Mouse (Mus musculus): Measurements from ENCODE around the gene Stk17b. TPM values are rescaled to one million over a fixed set of nuclear protein-coding genes. Genes with fewer than 3 reads are reported as not detected.

Stk17b gene
- polyA plus RNA-seq, 1 experiment from 2014 or later: 14.0 TPM

GRCm38 (mm10) chr1:53791343-53791742 is 6.3 kb upstream of the Stk17b start:
- no peak overlapping the region for H3K9ac ChIP-seq (replicated peaks)
- no peaks in the 10 kb centered on the region for H3K9me3 ChIP-seq (ENCODE audit: low read length)
- ATAC-seq (peak; percentile 81), DNase-seq (peak; percentile 43)
- no peaks in the 10 kb centered on the region for H3K27me3 ChIP-seq (ENCODE audit: insufficient read depth, low read length)
- no peaks in the 10 kb centered on the region for H3K36me3 ChIP-seq (replicated peaks; ENCODE audit: insufficient read depth, low read length)
- peak overlapping the region; percentile 46; the same call in 1 of the 2 replicates for H3K27ac ChIP-seq (ENCODE audit: low read depth)
- WGBS (ENCODE audit: insufficient replicate concordance): 45% methylated on average over 2 of the region's 2 CpGs
- H3K4me3 ChIP-seq (ENCODE audit: low read depth, low read length): no peak overlapping the region
- TF ChIP-seq EP300 (IDR thresholded peaks at IDR 0.05; ENCODE audit: low read depth): 0 out of 2 replicates have a peak, but pooled peaks have one; percentile 29
- TF ChIP-seq CTCF (IDR thresholded peaks at IDR 0.05; ENCODE audit: low read depth): no peak
- H3K4me2 ChIP-seq (ENCODE audit: low read depth, low read length): no peak overlapping the region
- H3K4me1 ChIP-seq (ENCODE audit: insufficient read depth): no peaks in the 10 kb centered on the region

GRCm38 (mm10) chr1:53784291-53784720 is 718 bp downstream of the Stk17b start:
- Histone ChIP-seq H3K9me3 (ENCODE audit: low read length) (no peaks in the 10 kb centered on the region), H3K4me1 (ENCODE audit: insufficient read depth) (peaks cover 3% of the 10 kb centered on the region; the same call in 1 of the 2 replicates), H3K9ac (replicated peaks) (peak overlapping the region; percentile 99), H3K36me3 (replicated peaks; ENCODE audit: insufficient read depth, low read length) (no peaks in the 10 kb centered on the region), H3K4me2 (ENCODE audit: low read depth, low read length) (peak overlapping the region; percentile 84), H3K27ac (ENCODE audit: low read depth) (peak overlapping the region; percentile 98), H3K4me3 (ENCODE audit: low read depth, low read length) (peak overlapping the region; percentile 99), H3K27me3 (ENCODE audit: insufficient read depth, low read length) (no peaks in the 10 kb centered on the region)
- ATAC-seq (peak; percentile 49), DNase-seq (no peak)
- TF ChIP-seq EP300 (IDR thresholded peaks at IDR 0.05; ENCODE audit: low read depth) (no peak), CTCF (IDR thresholded peaks at IDR 0.05; ENCODE audit: low read depth) (no peak)
- WGBS (ENCODE audit: insufficient replicate concordance): under 1% methylated on average over 17 of the region's 17 CpGs

- ATAC-seq: no peak
- Histone ChIP-seq H3K36me3 (replicated peaks; ENCODE audit: insufficient read depth, low read length) (no peaks in the 10 kb centered on the region; the same call in 1 of the 2 replicates), H3K27ac (ENCODE audit: low read depth) (no peak overlapping the region), H3K9me3 (ENCODE audit: low read length) (no peaks in the 10 kb centered on the region), H3K4me3 (ENCODE audit: low read depth, low read length) (peak overlapping the region; percentile 39), H3K4me1 (ENCODE audit: insufficient read depth) (peaks cover 3% of the 10 kb centered on the region; the same call in 1 of the 2 replicates), H3K27me3 (ENCODE audit: insufficient read depth, low read length) (no peaks in the 10 kb centered on the region), H3K4me2 (ENCODE audit: low read depth, low read length) (peak overlapping the region; percentile 55), H3K9ac (replicated peaks) (no peak overlapping the region)
- WGBS (ENCODE audit: insufficient replicate concordance): 88% methylated on average over 1 of the region's 1 CpGs
- no peak for TF ChIP-seq CTCF (IDR thresholded peaks at IDR 0.05; ENCODE audit: low read depth)
- no peak for TF ChIP-seq EP300 (IDR thresholded peaks at IDR 0.05; ENCODE audit: low read depth)
- DNase-seq: no peak
Observed at GRCm38 (mm10) chr1:53782956-53783355, 2.1 kb downstream of the Stk17b start.

GRCm38 (mm10) chr1:53782079-53782478 is 2.9 kb downstream of the Stk17b start:
- no peak overlapping the region for H3K9ac ChIP-seq (replicated peaks)
- ATAC-seq (no peak), DNase-seq (no peak)
- no peaks in the 10 kb centered on the region for H3K27me3 ChIP-seq (ENCODE audit: insufficient read depth, low read length)
- H3K4me1 ChIP-seq (ENCODE audit: insufficient read depth): peaks cover 3% of the 10 kb centered on the region; the same call in 1 of the 2 replicates
- peak overlapping the region; percentile 24; the same call in 1 of the 2 replicates for H3K4me3 ChIP-seq (ENCODE audit: low read depth, low read length)
- no peak overlapping the region for H3K27ac ChIP-seq (ENCODE audit: low read depth)
- TF ChIP-seq EP300 (IDR thresholded peaks at IDR 0.05; ENCODE audit: low read depth) (no peak), CTCF (IDR thresholded peaks at IDR 0.05; ENCODE audit: low read depth) (no peak)
- 62% methylated on average over 3 of the region's 3 CpGs for WGBS (ENCODE audit: insufficient replicate concordance)
- peak overlapping the region; percentile 34 for H3K4me2 ChIP-seq (ENCODE audit: low read depth, low read length)
- no peaks in the 10 kb centered on the region; the same call in 1 of the 2 replicates for H3K36me3 ChIP-seq (replicated peaks; ENCODE audit: insufficient read depth, low read length)
- H3K9me3 ChIP-seq (ENCODE audit: low read length): no peaks in the 10 kb centered on the region

GRCm38 (mm10) chr1:53781311-53781710 is 3.7 kb downstream of the Stk17b start:
- H3K4me3 ChIP-seq (ENCODE audit: low read depth, low read length): no peak overlapping the region
- no peaks in the 10 kb centered on the region for H3K27me3 ChIP-seq (ENCODE audit: insufficient read depth, low read length)
- no peak for DNase-seq
- peaks cover 3% of the 10 kb centered on the region; the same call in 1 of the 2 replicates for H3K4me1 ChIP-seq (ENCODE audit: insufficient read depth)
- H3K36me3 ChIP-seq (replicated peaks; ENCODE audit: insufficient read depth, low read length): no peaks in the 10 kb centered on the region; the same call in 1 of the 2 replicates
- H3K27ac ChIP-seq (ENCODE audit: low read depth): no peak overlapping the region
- H3K4me2 ChIP-seq (ENCODE audit: low read depth, low read length): peak overlapping the region; percentile 4; the same call in 1 of the 2 replicates
- no peaks in the 10 kb centered on the region for H3K9me3 ChIP-seq (ENCODE audit: low read length)
- H3K9ac ChIP-seq (replicated peaks): no peak overlapping the region
- ATAC-seq: no peak
- no peak for TF ChIP-seq CTCF (IDR thresholded peaks at IDR 0.05; ENCODE audit: low read depth)
- 61% methylated on average over 1 of the region's 1 CpGs for WGBS (ENCODE audit: insufficient replicate concordance)

- Histone ChIP-seq H3K4me2 (ENCODE audit: low read depth, low read length) (no peak overlapping the region), H3K9me3 (ENCODE audit: low read length) (no peaks in the 10 kb centered on the region), H3K36me3 (replicated peaks; ENCODE audit: insufficient read depth, low read length) (peaks cover 3% of the 10 kb centered on the region; the same call in 1 of the 2 replicates), H3K27ac (ENCODE audit: low read depth) (no peak overlapping the region), H3K4me1 (ENCODE audit: insufficient read depth) (0 out of 2 replicates have a peak, but pooled peaks cover 3% of the 10 kb centered on the region), H3K9ac (replicated peaks) (no peak overlapping the region), H3K4me3 (ENCODE audit: low read depth, low read length) (no peak overlapping the region), H3K27me3 (ENCODE audit: insufficient read depth, low read length) (no peaks in the 10 kb centered on the region)
- DNase-seq (no peak), ATAC-seq (no peak)
- TF ChIP-seq CTCF (IDR thresholded peaks at IDR 0.05; ENCODE audit: low read depth): no peak
- no peak for TF ChIP-seq EP300 (IDR thresholded peaks at IDR 0.05; ENCODE audit: low read depth)
- WGBS (ENCODE audit: insufficient replicate concordance): 75% methylated on average over 7 of the region's 7 CpGs
Observed at GRCm38 (mm10) chr1:53776176-53776905, 8.7 kb downstream of the Stk17b start.
